Mouse (Mus musculus) MEL (cell line): ENCODE results near the gene Gpx4.

Source experiments
- CHD2 ChIP-seq: IDR thresholded peaks from 2 replicates; pipeline ENCODE4 v1.6.1; 2011; ENCODE audit warnings: low read length, improper control_type of control experiment
- CTCF ChIP-seq, 3 experiments: IDR thresholded peaks in 2 of 3; conservative IDR thresholded peaks in 1 of 3; 2 replicates each; pipeline ENCODE4 v1.5.1; 2011 to 2012; ENCODE audit warnings: low read length in 3 of 3, low read depth in 2 of 3, mild to moderate bottlenecking in 2 of 3, improper control_type of control experiment in 1 of 3, inconsistent platforms in 1 of 3, mixed read lengths in 1 of 3, moderate library complexity in 1 of 3; ENCODE audit not compliant: control insufficient read depth in 1 of 3, insufficient read depth in 1 of 3, poor library complexity in 1 of 3, severe bottlenecking in 1 of 3
- GATA1 ChIP-seq: IDR thresholded peaks from 2 replicates; pipeline ENCODE4 v1.6.1; 2011; ENCODE audit warnings: low read depth, low read length, improper control_type of control experiment
- HCFC1 ChIP-seq: IDR thresholded peaks from 2 replicates; pipeline ENCODE4 v1.6.1; 2012; ENCODE audit warnings: low read depth, mild to moderate bottlenecking, inconsistent platforms, low read length, improper control_type of control experiment, moderate library complexity
- MAFK ChIP-seq: IDR thresholded peaks from 2 replicates; pipeline ENCODE4 v1.6.1; 2011; ENCODE audit warnings: low read depth, mild to moderate bottlenecking, low read length, improper control_type of control experiment, borderline replicate concordance
- MXI1 ChIP-seq: IDR thresholded peaks from 2 replicates; pipeline ENCODE4 v1.6.1; 2011; ENCODE audit warnings: mild to moderate bottlenecking, low read depth, low read length, improper control_type of control experiment
- POLR2A ChIP-seq, 2 experiments: IDR thresholded peaks; 2 replicates each; pipeline ENCODE4 v1.6.1; 2011 to 2012; ENCODE audit warnings: low read length in 2 of 2, mild to moderate bottlenecking in 2 of 2, control low read depth in 1 of 2, improper control_type of control experiment in 1 of 2, low read depth in 1 of 2, moderate library complexity in 1 of 2; ENCODE audit not compliant: control insufficient read depth in 1 of 2, insufficient read depth in 1 of 2, poor library complexity in 1 of 2
- POLR2AphosphoS2 ChIP-seq: IDR thresholded peaks from 2 replicates; pipeline ENCODE4 v1.6.1; 2011; ENCODE audit warnings: low read length, improper control_type of control experiment
- ZMIZ1 ChIP-seq: IDR thresholded peaks from 2 replicates; pipeline ENCODE4 v1.6.1; 2012; ENCODE audit warnings: low read depth, mild to moderate bottlenecking, inconsistent platforms, low read length, improper control_type of control experiment, moderate library complexity

GRCm38 (mm10) chr10:80050885-80051617, 4.1 kb downstream of the Gpx4 start:
- TF ChIP-seq CTCF (IDR thresholded peaks at IDR 0.05 in 2 of 3, conservative IDR thresholded peaks at IDR 0.05 in 1 of 3; ENCODE audit: control insufficient read depth in 1 of 3, insufficient read depth in 1 of 3, low read depth in 2 of 3, low read length in 3 of 3, poor library complexity in 1 of 3, severe bottlenecking in 1 of 3) (no peak), MXI1 (no peak), CHD2 (no peak), POLR2A (IDR thresholded peaks at IDR 0.05; ENCODE audit: control insufficient read depth in 1 of 2, insufficient read depth in 1 of 2, low read depth in 1 of 2, low read length in 2 of 2, poor library complexity in 1 of 2) (no peak), MAFK (no peak), ZMIZ1 (no peak), POLR2AphosphoS2 (no peak), GATA1 (no peak), HCFC1 (no peak)
